Mouse (Mus musculus) c-Kit-negative CD71-positive TER-119-positive erythroid progenitor cells, embryonic 14.5 days (primary cell): ENCODE results near the gene Rdh14.

Source experiments
- DNase-seq: peaks from one replicate; pipeline ENCODE4 v3.0.0-alpha.2; 2013; ENCODE audit warnings: low read depth, low spot score

The Rdh14 gene

DNA sequence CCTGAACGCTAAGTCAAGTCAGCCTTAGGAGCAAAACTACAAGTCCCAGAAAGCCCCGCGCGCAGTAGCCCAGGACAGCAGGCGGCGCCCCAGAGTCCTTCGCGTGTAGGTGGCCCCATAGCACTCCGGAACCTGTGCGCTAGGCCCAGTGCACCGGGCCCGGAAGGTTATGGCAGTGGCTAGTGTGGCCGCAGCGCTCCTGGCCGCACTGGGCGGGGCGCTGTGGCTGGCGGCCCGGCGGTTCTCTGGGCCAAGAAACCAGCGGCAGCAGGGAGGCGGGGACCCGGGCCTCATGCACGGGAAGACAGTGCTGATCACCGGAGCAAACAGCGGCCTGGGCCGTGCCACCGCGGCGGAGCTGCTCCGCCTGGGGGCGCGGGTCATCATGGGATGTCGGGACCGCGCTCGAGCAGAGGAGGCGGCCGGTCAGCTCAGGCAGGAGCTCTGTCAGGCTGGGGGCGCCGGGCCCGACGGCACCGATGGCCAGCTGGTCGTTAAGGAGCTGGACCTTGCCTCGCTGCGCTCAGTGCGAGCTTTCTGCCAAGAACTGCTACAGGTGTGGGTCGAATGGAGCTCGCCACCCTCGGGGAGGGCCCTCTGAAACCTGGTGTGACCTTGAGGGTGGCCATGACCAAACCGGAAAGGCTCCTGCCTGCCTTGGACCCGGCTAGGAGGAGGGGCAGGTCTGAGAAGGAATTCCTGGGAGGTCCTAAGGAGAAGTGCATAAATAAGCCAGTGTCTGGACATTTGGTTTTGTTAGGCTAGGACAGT, at the start of gene Rdh14:
Gene Rdh14, plus strand, starts transcription at position 102 of the 771 bp plus-strand sequence.
- peak; percentile 66 for DNase-seq

DNA sequence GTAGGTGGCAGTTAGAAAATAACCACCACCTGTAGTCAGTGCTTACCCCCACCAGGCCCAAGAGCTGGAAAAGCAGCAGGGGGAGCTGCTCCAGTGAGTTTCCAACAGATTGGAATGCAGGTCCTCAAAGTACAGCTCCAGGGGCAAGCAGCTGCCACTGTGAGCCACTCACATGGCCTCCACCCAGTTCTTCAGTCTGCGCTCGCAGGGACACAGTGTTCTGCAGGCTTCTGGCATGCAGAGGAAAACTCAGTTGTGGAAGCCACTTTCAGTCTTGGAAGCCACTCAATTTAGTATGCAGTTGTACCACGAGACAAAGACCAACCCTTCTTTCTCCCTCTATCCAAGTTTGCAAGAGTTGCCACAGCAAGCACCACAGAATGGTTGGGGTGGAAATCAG, 39.9 kb upstream of the Rdh14 start:
- DNase-seq = no peak

GRCm38 (mm10) chr12:10357756-10358155, 32.8 kb upstream of the Rdh14 start:
- DNase-seq = no peak

- no peak for DNase-seq
Measured at GRCm38 (mm10) chr12:10369673-10370072, 20.9 kb upstream of the Rdh14 start, which contains the start of gene Nt5c1b. Nt5c1b (plus strand) TSS chr12:10369973.

GRCm38 (mm10) chr12:10400788-10401187, 10.2 kb downstream of the Rdh14 start:
- DNase-seq = no peak

GRCm38 (mm10) chr12:10402421-10403115, 12.0 kb downstream of the Rdh14 start:
- no peak for DNase-seq

DNA sequence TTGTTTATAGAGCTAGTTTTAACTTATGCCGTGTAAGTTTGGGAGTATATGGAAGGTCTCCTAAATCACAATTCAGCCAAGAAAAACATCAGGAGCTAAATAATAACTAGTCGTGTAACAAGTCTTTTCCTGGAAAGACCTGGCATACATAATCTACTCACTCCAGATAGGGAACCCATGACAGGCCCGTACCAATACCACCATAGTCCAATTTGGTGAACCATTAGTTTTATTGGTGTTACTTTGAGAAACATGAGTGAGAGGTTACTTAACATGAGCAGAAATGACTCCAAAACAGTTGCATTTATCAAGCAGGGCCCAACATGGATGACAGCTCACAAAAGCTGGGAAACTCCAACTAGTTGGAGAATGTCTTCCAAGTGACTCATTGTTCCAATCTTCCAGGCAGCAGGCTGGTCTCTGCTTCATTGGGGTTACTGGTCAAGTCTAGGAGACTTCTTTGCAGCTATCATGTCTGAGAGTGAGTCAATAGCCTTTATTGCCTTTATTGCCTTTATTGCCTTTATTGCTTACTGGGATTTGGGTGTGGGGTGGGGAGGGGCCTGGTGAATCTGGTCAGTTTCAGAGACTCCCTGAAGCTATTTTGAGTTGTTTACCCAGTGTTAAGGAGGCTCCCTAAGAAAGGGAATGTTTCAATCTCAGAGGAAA, 20.1 kb downstream of the Rdh14 start:
- DNase-seq = no peak

DNA sequence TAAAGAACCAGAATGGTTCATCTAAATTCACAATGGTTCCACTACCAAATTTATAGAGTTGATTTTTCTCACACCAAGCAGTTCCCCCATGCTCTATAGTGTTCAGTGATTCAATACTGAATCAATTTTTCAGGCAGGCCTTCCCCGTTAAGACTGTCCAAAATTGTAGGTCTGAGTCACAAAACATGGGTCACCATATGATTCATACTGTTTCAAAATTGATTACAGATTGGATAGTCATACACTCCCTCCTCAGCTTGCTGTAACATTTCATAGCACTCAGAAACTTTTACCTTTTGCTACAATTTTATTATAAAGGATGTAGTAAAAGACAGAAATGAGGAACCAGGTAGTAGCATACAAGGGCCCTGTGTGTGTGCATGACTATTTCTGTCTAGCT, 20.9 kb downstream of the Rdh14 start:
- no peak for DNase-seq

DNA sequence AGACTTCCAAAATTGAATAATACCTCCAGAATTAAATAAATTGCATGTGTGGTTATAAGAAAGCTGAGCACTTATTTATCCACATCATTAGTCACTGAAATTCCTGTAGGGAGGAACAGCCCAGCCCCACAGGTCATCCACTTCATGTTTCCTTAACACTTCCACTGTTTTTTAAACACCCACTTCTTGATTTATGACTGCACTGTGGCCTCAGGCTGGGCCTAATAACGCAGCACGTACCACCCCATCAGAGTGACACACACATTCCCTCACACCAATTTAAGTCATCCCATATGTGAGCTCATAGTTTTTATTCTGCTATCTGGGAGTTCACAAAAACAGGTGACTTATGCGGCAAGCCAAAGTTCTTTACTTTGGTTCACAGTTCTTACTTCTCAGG, 31.8 kb downstream of the Rdh14 start:
- DNase-seq = no peak

DNA sequence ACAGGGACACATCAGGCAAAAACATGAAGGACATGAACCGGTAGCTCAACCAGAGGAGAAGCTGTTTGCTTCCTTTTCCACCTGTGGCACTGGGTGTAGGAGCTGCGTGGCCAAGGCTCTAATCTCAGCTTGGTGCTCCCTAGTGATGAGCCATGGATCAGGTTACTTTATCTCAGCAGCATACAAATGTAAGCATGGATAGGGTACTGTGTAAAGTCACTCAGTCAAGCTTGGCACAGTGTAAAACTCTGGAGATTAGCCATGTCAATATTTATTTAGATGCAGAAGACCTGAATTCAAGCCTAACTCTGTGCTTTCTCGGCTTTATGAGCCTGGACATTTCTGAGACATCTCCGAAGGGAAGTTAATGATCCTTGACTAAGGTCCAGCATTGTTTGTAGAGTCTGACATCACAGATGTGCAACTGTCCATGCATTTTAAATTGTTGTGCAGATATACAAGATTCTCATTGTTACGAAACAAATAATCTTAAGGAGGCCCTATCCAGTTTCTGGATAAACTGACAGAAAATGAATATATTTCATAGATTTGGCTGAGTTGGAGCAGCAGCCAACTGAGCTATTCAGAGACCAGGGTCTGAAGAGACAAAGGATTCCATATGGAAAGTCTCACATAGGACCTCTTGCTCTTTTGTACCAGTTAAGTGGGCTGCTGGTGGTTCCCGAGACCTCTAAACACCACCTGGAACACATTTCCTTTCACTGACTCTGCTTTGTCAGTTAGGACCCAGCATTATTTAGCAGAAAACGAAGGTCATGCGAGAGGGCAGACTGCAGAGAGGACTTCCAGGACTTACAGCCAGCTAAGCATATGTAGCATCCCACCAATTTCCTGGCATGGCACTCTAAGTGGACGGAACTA, 35.7 kb downstream of the Rdh14 start:
- DNase-seq = no peak

DNA sequence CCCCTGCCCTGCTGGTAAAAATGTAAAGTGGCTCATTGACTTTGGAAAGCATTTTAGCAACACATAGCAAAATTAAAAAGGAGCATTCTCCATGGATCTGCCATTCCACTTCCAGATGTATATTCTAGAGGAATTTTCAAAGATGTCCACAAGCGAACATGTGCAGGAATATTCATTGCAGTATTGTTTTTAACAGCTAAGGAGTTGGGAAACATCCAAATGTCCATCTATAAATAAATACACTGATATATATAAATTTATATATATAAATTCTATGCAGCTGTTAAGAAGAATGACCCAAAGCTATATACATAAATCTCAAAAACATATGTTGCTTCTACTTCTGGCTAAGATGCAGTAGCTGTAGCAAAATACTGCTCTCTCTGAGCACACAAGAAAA, 40.4 kb downstream of the Rdh14 start:
- no peak for DNase-seq

GRCm38 (mm10) chr12:10438054-10439001, 47.8 kb downstream of the Rdh14 start:
- no peak for DNase-seq

DNA sequence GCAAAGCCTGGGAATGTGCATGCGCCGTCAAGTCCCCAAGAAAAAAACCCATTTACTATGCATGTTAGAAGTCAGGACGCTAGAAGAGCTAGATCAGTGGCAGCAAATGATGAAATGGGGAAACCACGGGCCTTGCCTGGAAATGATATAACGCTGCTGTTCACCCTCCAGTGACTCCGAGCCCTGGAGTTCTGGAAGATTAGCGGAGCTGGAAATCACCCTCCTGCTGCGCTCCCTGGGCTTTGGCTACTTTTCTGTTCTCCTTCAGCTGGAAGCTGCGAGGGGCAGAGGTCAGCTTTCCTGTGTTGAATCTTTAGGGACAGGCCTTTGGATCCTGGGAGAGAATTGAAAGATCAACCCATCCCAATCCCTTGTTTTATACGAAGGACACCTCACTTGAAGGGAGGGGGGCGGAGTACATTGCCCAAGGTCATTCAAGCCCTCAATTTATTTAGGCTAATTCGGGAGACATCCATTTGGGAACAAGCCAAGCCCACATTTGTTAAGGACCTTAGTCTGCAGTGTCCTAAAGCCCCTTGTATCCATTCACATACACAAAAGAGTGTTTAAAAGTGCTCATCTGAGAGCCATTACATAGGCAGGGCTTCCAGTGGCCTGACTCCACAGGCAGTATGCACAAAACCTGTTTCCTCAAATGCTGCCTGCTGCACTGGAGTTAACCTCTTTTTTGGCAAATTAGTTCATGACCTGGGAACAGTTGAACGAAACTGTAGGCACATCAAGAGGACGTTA, 49.1 kb downstream of the Rdh14 start:
- DNase-seq = no peak
